Mouse (Mus musculus): ENCODE results near the gene Pum1.

Gene Pum1

GRCm38 (mm10) chr4:130726118-130726517, 63.0 kb downstream of the Pum1 start:
- no peak for DNase-seq (ENCODE audit: low spot score)

DNA sequence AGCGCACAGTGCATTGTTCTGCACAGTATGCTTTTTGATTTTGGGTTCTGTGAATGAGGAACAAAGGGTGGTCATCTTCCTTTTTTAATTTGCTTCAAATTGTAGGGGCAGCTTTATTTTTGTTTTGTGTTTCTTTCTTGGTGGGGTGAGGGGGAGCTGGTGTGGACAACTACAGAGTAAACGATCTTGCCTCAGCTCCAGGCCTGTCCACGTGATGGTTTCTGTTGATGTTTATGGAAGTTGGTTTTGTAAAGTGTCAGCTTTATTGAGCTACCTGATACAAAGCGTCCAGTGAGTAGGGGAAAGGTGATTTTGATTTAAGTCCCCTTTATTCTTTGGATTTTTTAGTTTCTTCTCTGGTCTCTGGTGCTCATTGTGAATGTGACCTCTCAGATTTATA, 72.8 kb downstream of the Pum1 start:
- no peak for DNase-seq (ENCODE audit: low spot score)

- DNase-seq (ENCODE audit: low spot score), result peak; percentile 77
These were observed 75.4 kb downstream of the Pum1 start for GRCm38 (mm10) chr4:130738527-130738926.

DNA sequence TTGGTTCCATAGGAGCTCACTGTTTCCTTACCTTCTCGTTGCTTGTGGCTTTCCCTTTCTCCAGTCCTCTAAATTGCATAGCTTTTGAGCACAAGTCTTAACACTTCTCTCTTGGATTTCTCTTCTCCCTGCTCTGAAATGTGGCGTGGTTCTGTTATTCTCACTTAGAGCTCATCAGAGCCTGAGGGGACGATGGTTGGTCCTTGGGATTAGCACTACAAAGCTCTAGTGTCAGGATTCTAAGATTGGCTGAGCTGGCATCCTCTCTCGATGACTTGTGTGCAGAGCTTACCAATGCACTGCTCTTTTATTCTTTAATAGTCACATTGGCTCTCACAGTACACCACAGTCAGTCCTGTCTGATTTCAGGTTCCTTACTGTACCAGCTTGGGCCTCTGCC, 80.9 kb downstream of the Pum1 start:
- no peak for DNase-seq (ENCODE audit: low spot score)

GRCm38 (mm10) chr4:130745561-130746306, 82.6 kb downstream of the Pum1 start:
- peak; percentile 87 for DNase-seq (ENCODE audit: low spot score)

DNA sequence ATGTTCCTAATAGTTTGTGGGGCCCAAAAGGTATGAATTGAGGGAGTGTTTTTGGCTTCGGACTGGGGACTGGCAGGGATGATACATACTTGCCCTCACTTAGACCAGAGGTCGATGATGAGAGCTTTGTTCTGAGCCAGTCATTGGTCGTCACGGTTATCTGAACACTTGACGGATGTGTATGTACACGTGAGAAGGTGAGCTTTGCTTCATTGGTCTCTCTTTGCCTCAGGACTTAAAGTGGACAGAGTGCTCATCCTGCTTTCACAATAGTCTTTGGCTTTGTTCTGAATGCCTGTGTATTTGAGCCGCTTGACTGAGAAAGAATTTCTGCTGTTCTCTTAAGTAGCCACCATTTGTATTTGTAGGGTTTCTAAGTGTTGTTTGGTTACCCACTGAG, 86.4 kb downstream of the Pum1 start:
- DNase-seq (ENCODE audit: low spot score), result no peak

- DNase-seq (ENCODE audit: low spot score), result no peak
These were observed 88.8 kb downstream of the Pum1 start for GRCm38 (mm10) chr4:130751966-130752365.

DNA sequence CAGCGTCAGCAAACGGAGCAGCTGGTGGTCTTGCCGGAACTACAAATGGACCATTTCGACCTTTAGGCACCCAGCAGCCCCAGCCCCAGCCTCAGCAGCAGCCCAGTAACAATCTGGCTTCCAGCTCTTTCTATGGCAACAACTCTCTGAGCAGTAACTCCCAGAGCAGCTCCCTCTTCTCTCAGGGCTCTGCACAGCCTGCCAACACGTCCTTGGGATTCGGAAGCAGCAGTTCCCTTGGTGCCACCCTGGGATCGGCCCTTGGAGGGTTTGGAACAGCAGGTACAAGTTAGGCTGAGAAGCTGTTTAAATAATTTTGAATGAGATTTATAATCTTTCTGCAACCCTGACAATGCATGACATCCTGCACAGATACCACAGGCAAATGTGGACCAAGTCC, 89.5 kb downstream of the Pum1 start:
- DNase-seq (ENCODE audit: low spot score), result no peak

- DNase-seq (ENCODE audit: low spot score), result no peak
These were observed 90.6 kb downstream of the Pum1 start for GRCm38 (mm10) chr4:130753755-130754154.

- no peak for DNase-seq (ENCODE audit: low spot score)
These were observed 91.7 kb downstream of the Pum1 start for GRCm38 (mm10) chr4:130754776-130755175.

DNA sequence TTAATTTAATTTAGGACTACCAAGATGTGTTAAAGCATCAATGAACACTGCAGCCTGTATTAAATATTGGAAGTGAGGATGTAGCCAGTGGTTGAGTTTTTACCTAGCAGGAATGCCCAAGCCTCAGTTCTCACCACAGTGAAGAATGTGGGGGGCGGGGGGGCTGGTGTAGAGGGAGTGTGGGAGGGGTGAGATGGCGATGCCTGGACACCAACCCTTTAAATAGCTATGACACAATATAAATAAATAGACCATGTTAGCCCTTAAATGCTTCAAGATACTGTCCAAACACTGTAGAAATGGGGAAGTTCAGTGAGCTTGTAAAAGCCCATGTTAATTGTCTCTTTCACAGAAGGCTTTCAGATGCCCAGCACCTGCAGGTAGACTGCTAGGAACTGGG, 96.8 kb downstream of the Pum1 start:
- DNase-seq (ENCODE audit: low spot score), result no peak

- DNase-seq (ENCODE audit: low spot score), result no peak
These were observed 98.7 kb downstream of the Pum1 start for GRCm38 (mm10) chr4:130761809-130762208.

DNA sequence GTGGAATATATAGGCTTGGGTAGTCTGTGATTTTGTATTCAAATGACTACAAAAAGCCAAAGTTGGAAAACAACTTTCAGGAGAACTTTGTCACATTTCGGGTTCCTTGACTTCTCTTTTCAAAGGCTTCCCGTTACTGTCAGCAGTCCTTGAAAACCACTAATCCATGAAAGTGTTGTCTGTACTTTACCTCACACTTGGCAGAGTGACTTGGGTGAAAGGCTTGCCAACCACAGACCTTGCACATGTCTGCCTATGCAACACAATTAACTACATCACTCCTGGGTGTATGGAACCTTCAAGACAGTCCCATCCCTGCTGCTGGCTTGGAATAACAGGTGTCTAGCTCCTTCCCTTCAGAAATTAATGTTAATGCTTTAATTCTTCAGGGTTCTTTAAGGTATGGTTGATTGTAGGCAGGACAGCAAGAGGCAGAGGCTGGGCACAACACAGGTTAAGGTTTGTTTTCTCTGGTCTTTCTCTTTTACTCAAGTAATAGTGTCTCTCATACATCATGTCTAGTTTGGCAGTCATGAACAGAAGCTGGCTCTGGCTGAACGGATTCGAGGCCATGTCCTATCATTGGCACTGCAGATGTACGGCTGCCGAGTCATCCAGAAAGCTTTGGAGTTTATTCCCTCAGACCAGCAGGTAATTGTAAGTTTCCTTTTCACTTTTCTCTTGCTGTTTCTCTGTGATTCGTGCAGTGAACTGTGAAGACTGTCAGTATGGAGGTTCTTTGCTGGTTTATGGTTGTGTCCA, 102.5 kb downstream of the Pum1 start:
- no peak for DNase-seq (ENCODE audit: low spot score)

DNA sequence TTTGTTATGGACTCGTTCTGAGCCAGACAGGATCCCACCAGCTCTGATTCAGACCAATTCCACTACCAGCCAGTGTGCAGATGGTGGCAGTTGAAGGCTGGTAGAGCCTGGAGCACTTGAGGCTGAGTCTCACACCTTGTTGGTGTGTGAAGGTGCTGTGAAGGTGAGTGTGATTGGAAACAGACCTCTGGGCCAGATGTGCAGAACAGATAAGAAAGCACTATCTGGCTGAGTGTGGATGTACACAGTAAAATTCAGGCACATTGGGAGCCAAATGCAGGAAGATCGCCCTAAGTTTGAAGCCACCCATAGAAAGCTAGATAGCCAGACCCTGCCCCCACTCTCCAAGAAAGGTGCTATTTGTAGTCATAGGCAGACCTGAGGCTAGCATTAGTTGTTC, 103.3 kb downstream of the Pum1 start:
- no peak for DNase-seq (ENCODE audit: low spot score)

- no peak for DNase-seq (ENCODE audit: low spot score)
These were observed 103.8 kb downstream of the Pum1 start for GRCm38 (mm10) chr4:130766926-130767325.

DNA sequence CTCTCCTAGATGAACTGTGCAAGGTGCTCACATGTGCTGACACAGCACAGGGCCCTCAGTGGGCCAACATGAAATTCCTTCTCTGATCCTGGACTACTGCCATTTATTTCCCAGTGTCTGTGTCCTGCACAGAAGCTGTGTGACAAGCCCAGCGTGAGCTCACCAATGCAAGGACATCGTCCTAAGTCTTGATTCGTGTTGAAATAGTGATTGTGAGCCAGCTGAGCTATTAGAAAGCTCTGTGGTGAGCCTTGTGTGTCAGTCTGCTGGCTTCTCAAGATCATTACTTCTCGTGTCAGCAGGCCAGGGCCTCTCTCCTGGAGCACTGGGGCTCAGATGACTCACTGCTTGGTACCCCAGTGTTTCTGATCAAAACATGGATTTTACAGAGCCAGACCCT, 110.8 kb downstream of the Pum1 start:
- no peak for DNase-seq (ENCODE audit: low spot score)

DNA sequence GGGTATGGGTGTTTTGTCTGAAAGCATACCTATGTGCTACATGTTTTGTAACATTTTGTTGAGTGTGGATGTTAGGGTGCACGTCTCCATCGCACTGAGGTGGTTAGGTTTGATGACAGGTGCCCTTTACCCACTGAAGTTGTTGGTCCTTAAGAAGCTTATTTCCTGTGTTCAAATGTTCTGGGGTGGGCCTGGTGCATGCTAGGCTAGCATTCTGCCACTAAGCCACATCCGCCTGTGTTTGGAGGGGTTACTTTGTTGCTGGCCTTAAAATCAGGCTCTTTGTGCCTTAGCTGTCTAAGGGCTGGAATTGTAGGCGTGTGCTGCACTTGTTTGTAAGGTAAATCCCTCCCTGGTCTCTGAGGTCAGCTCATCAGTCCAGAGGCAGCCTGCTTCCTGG, 111.7 kb downstream of the Pum1 start:
- no peak for DNase-seq (ENCODE audit: low spot score)

GRCm38 (mm10) chr4:130777647-130778046, 114.5 kb downstream of the Pum1 start:
- no peak for DNase-seq (ENCODE audit: low spot score)

- DNase-seq (ENCODE audit: low spot score), result peak; percentile 53
These were observed 115.9 kb downstream of the Pum1 start for GRCm38 (mm10) chr4:130779037-130779436.

GRCm38 (mm10) chr4:130782492-130782891, 119.4 kb downstream of the Pum1 start:
- DNase-seq (ENCODE audit: low spot score), result no peak

DNA sequence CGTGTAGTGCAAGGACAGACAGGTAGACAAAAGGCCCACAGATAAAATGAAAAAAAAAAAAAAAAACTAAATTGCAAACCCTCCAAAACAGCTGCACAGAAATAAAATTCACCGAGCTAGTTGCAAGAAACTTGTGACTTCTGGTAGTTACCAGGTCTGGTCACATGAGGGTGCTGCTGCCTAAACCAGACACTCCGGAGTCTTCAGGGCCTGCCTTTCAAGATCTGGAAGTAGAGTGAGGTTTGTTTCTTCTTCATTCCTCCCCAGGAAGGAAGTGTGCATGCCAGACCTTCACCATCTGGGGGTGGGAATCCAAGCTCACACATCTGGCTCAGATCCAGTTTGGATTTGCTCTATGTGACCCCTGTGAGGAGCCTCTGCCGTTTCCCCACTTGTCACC, 121.6 kb downstream of the Pum1 start:
- peak; percentile 67 for DNase-seq (ENCODE audit: low spot score)

GRCm38 (mm10) chr4:130787530-130787929, 124.4 kb downstream of the Pum1 start:
- no peak for DNase-seq (ENCODE audit: low spot score)

DNA sequence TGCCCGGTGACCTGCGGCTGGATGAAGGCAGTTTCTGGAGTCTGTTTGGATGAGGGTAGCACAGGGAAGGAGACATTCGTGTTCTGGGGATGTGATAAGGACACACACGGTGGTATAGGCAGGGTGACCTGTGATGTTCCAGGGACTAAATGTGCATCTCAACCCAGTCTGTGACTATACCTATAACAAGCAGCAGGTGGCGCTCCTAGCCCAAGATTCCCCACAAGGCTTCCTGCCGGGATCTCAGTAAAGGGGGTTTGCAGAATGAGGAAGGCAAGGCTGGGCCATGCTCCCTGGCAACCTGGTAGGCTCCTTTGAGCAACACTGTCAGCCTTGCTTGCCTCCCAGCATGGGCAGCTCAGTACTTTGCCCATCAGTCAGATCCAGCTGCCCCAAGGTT, 127.1 kb downstream of the Pum1 start:
- peak; percentile 90 for DNase-seq (ENCODE audit: low spot score)

All from layer of hippocampus, adult 11-12 months (tissue).